Mouse (Mus musculus): ENCODE data around the gene Lcn3. TPM values are rescaled to one million over a fixed set of nuclear protein-coding genes. Genes with fewer than 3 reads are reported as not detected.

Lcn3 gene
- polyA plus RNA-seq, 2 experiments from 2014 or later: not detected

Other genes with a start within 250 kb of the Lcn3 start
- gene Traf2, start 218.6 kb upstream of the Lcn3 start, polyA plus RNA-seq (2017; shearing (Covaris generic)): 10 to 100 TPM; 60.9 to 67.0 TPM
- gene Edf1, start 207.7 kb upstream of the Lcn3 start, polyA plus RNA-seq (2017; shearing (Covaris generic)): 100 to 1,000 TPM; 290 to 402 TPM
- gene Mamdc4, start 190.7 kb upstream of the Lcn3 start, polyA plus RNA-seq (2017; shearing (Covaris generic)): under 1 TPM; 0.40 to 0.91 TPM
- gene Phpt1, start 190.3 kb upstream of the Lcn3 start, polyA plus RNA-seq (2017; shearing (Covaris generic)): 10 to 100 TPM; 55.3 to 61.6 TPM
- gene Ajm1, start 183.8 kb upstream of the Lcn3 start, polyA plus RNA-seq (2017; shearing (Covaris generic)): under 1 TPM in 1 of 2 experiments, not detected in 1; 0.07 TPM
- gene Rabl6, start 157.0 kb upstream of the Lcn3 start, polyA plus RNA-seq (2017; shearing (Covaris generic)): 10 to 100 TPM; 16.1 to 19.8 TPM
- not detected for gene Ccdc183, start 147.9 kb upstream of the Lcn3 start, polyA plus RNA-seq (2017; shearing (Covaris generic))
- 1 to 10 TPM in 1 of 2 experiments, not detected in 1; 1.8 TPM for gene Tmem141, start 143.6 kb upstream of the Lcn3 start, polyA plus RNA-seq (2017; shearing (Covaris generic))
- 1 to 10 TPM in 1 of 2 experiments, under 1 TPM in 1; 0.83 to 1.7 TPM for gene Fcna, start 137.5 kb upstream of the Lcn3 start, polyA plus RNA-seq (2017; shearing (Covaris generic))
- gene Lcn8, start 112.4 kb upstream of the Lcn3 start, polyA plus RNA-seq (2017; shearing (Covaris generic)): not detected
- not detected for gene Lcn5, start 107.6 kb upstream of the Lcn3 start, polyA plus RNA-seq (2017; shearing (Covaris generic))
- not detected for gene Lcn6, start 88.8 kb upstream of the Lcn3 start, polyA plus RNA-seq (2017; shearing (Covaris generic))
- not detected for gene Lcn10, start 82.8 kb upstream of the Lcn3 start, polyA plus RNA-seq (2017; shearing (Covaris generic))
- gene Obp2a, start 65.5 kb upstream of the Lcn3 start, polyA plus RNA-seq (2017; shearing (Covaris generic)): not detected
- 10 to 100 TPM; 61.8 to 76.5 TPM for gene Bmyc, start 58.8 kb upstream of the Lcn3 start, polyA plus RNA-seq (2017; shearing (Covaris generic))
- gene Obp2b, start 28.6 kb upstream of the Lcn3 start, polyA plus RNA-seq (2017; shearing (Covaris generic)): not detected
- gene Lcn11, start 11.4 kb downstream of the Lcn3 start, polyA plus RNA-seq (2017; shearing (Covaris generic)): not detected
- not detected for gene Gm13539, start 16.7 kb downstream of the Lcn3 start, polyA plus RNA-seq (2017; shearing (Covaris generic))
- gene Glt6d1, start 50.3 kb downstream of the Lcn3 start, polyA plus RNA-seq (2017; shearing (Covaris generic)): not detected
- gene Lcn9, start 57.6 kb downstream of the Lcn3 start, polyA plus RNA-seq (2017; shearing (Covaris generic)): not detected
- under 1 TPM in 1 of 2 experiments, not detected in 1; 0.38 TPM for gene Sohlh1, start 81.7 kb downstream of the Lcn3 start, polyA plus RNA-seq (2017; shearing (Covaris generic))
- gene Kcnt1, start 98.2 kb downstream of the Lcn3 start, polyA plus RNA-seq (2017; shearing (Covaris generic)): under 1 TPM in 1 of 2 experiments, not detected in 1; 0.34 TPM
- 1 to 10 TPM; 4.5 to 8.8 TPM for gene Camsap1, start 217.7 kb downstream of the Lcn3 start, polyA plus RNA-seq (2017; shearing (Covaris generic))

Measured in activated CD4-positive, CD25-positive, alpha-beta regulatory T cell, adult 4 months (primary cell).